Mouse (Mus musculus): ENCODE measurements around the gene Ndufaf8. TPM values are rescaled to one million over a fixed set of nuclear protein-coding genes. Genes with fewer than 3 reads are reported as not detected.

The Ndufaf8 gene
- polyA plus RNA-seq, 1 experiment from 2014 or later, result 45.6 TPM

DNA sequence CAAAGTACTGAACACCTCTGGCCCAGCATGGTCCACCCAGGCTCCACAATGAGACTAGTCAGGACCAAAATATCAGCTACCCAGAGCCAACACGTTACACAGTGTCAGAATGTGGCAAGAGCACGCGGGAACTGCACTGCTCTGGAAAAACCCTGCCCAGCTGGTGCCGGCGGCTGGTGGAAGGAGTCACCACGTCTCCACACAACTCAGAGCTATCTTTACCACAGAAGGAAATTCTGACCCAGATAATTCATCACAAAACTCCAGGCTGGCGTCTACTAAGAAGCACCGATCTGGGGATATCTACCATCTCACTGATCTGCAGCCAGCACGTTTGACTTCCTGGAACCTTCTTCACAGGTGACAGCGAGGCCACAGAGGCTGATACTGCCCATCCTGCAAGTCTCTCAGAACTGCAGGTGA lies 40.6 kb downstream of the Ndufaf8 start:
- Histone ChIP-seq H3K9ac (no peak overlapping the region), H3K4me2 (no peak overlapping the region), H3K27me3 (no peaks in the 10 kb centered on the region), H3K9me3 (no peaks in the 10 kb centered on the region), H3K27ac (replicated peaks) (no peak overlapping the region), H3K4me1 (replicated peaks) (peaks cover 48% of the 10 kb centered on the region), H3K4me3 (no peak overlapping the region), H3K36me3 (peaks cover 27% of the 10 kb centered on the region)
- 83% methylated on average over 10 of the region's 10 CpGs for WGBS
- ATAC-seq (ENCODE audit: low read depth), result no peak

DNA sequence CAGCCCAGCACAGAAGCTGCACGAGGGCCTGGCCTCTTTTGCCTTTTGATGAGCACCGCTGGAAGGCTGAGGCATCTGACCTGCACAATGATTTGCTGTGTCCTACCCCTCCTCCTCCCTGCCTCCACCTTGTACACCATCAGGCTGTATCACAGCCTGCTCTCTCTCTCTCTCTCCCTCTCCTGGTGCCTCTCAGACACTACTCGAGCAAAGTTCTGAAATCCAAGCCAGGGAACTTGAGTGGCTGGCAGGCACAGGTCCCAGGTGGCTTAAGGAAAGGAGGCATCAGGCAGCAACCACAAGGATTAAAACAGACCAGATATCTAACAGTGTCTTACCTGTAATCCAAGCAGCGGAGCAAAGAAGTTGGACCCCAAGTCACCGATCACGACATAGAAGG lies 41.5 kb downstream of the Ndufaf8 start:
- no peak for ATAC-seq (ENCODE audit: low read depth)
- Histone ChIP-seq H3K27me3 (no peaks in the 10 kb centered on the region), H3K4me1 (replicated peaks) (peaks cover 55% of the 10 kb centered on the region), H3K27ac (replicated peaks) (no peak overlapping the region), H3K9ac (no peak overlapping the region), H3K36me3 (peaks cover 21% of the 10 kb centered on the region), H3K4me3 (no peak overlapping the region), H3K4me2 (no peak overlapping the region), H3K9me3 (no peaks in the 10 kb centered on the region)
- 72% methylated on average over 6 of the region's 6 CpGs for WGBS

- no peak for ATAC-seq (ENCODE audit: low read depth)
- H3K36me3 ChIP-seq, result peaks cover 29% of the 10 kb centered on the region
- no peaks in the 10 kb centered on the region for H3K9me3 ChIP-seq
- 83% methylated on average over 3 of the region's 3 CpGs for WGBS
- peak overlapping the region; percentile 61; the same call in 1 of the 2 replicates for H3K27ac ChIP-seq (replicated peaks)
- H3K9ac ChIP-seq, result peak overlapping the region; percentile 2; the same call in 1 of the 2 replicates
- H3K4me2 ChIP-seq, result no peak overlapping the region
- peaks cover 36% of the 10 kb centered on the region for H3K4me1 ChIP-seq (replicated peaks)
- H3K27me3 ChIP-seq, result no peaks in the 10 kb centered on the region
- H3K4me3 ChIP-seq, result no peak overlapping the region
These were observed 43.9 kb downstream of the Ndufaf8 start for GRCm38 (mm10) chr11:120142601-120143051.

GRCm38 (mm10) chr11:120143708-120144497 lies 45.2 kb downstream of the Ndufaf8 start:
- H3K27me3 ChIP-seq, result no peaks in the 10 kb centered on the region
- H3K4me2 ChIP-seq, result no peak overlapping the region
- H3K4me1 ChIP-seq (replicated peaks), result peaks cover 30% of the 10 kb centered on the region
- no peak for ATAC-seq (ENCODE audit: low read depth)
- no peak overlapping the region; the same call in 1 of the 2 replicates for H3K27ac ChIP-seq (replicated peaks)
- WGBS, result 78% methylated on average over 13 of the region's 13 CpGs
- peaks cover 25% of the 10 kb centered on the region for H3K36me3 ChIP-seq
- H3K4me3 ChIP-seq, result no peak overlapping the region
- H3K9ac ChIP-seq, result no peak overlapping the region
- no peaks in the 10 kb centered on the region for H3K9me3 ChIP-seq

GRCm38 (mm10) chr11:120148201-120148855 lies 49.6 kb downstream of the Ndufaf8 start:
- no peaks in the 10 kb centered on the region for H3K9me3 ChIP-seq
- H3K27me3 ChIP-seq, result no peaks in the 10 kb centered on the region
- H3K9ac ChIP-seq, result no peak overlapping the region
- WGBS, result 91% methylated on average over 8 of the region's 8 CpGs
- H3K27ac ChIP-seq (replicated peaks), result no peak overlapping the region
- H3K4me3 ChIP-seq, result no peak overlapping the region
- peaks cover 43% of the 10 kb centered on the region for H3K4me1 ChIP-seq (replicated peaks)
- H3K4me2 ChIP-seq, result no peak overlapping the region
- H3K36me3 ChIP-seq, result peaks cover 14% of the 10 kb centered on the region; the same call in 1 of the 2 replicates
- no peak for ATAC-seq (ENCODE audit: low read depth)

DNA sequence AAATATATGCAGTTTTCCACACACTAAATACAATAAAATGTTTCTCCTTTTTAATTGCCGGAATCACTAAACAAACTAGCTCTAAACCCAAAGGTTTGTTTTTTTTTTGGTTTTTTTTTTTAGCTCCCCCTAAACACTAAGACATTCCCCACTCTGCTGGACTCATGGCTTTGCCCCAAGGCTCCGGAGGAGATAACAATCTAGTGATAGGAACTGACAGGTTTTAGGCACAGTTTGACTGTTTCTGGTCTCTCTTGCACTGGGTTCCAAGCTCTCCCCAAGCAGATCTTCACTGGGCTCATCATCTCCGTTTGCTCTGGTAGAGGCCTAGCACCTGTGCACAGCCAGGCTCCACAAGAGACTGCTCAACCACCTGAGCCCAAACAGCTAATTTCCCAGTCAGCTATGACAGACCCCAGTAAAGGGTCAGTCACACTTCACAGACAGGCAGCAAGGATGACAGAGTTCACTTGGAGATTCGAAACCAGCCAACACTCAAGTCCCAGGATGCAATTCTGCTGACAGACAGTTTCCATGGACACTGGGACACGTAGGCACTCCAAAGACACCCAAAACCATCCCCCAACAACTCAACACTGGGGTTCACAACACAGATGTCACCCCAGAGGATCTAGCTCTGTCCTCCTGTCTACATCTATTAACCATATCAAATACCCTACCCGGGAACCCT lies 50.9 kb downstream of the Ndufaf8 start:
- peak overlapping the region; percentile 95 for H3K4me3 ChIP-seq
- H3K27me3 ChIP-seq, result no peaks in the 10 kb centered on the region
- peak overlapping the region; percentile 80 for H3K4me2 ChIP-seq
- no peak overlapping the region; the same call in 1 of the 2 replicates for H3K27ac ChIP-seq (replicated peaks)
- H3K36me3 ChIP-seq, result 0 out of 2 replicates have a peak, but pooled peaks cover 8% of the 10 kb centered on the region
- H3K9me3 ChIP-seq, result no peaks in the 10 kb centered on the region
- 46% methylated on average over 6 of the region's 6 CpGs for WGBS
- peak overlapping the region; percentile 89 for H3K9ac ChIP-seq
- ATAC-seq (ENCODE audit: low read depth), result no peak
- peaks cover 30% of the 10 kb centered on the region for H3K4me1 ChIP-seq (replicated peaks)

Small RNAs within 50 kb of the gene (microRNA-seq; reads per million reads assigned to microRNA genes)
- not detected for gene Gm25948

Other genes with a start within 250 kb of the Ndufaf8 start
- gene Chmp6, start 185.5 kb upstream of the Ndufaf8 start, polyA plus RNA-seq (2015; fragmentation: Nextera tagmentation; extraction: Ambion mirVana), result 97.5 and 102 TPM in 2 replicates
- 11.1 and 12.7 TPM in 2 replicates for gene Baiap2, start 156.2 kb upstream of the Ndufaf8 start, polyA plus RNA-seq (2015; fragmentation: Nextera tagmentation; extraction: Ambion mirVana)
- gene Aatk, start 51.8 kb upstream of the Ndufaf8 start, polyA plus RNA-seq (2015; fragmentation: Nextera tagmentation; extraction: Ambion mirVana), result 28.2 and 34.2 TPM in 2 replicates
- 26.1 and 31.3 TPM in 2 replicates for gene Cep131, start 12.1 kb upstream of the Ndufaf8 start, polyA plus RNA-seq (2015; fragmentation: Nextera tagmentation; extraction: Ambion mirVana)
- 20.6 and 21.7 TPM in 2 replicates for gene Tepsin, start 197 bp upstream of the Ndufaf8 start, polyA plus RNA-seq (2015; fragmentation: Nextera tagmentation; extraction: Ambion mirVana)
- 103 and 108 TPM in 2 replicates for gene Slc38a10, start 52.4 kb downstream of the Ndufaf8 start, polyA plus RNA-seq (2015; fragmentation: Nextera tagmentation; extraction: Ambion mirVana)
- 13.6 and 15.3 TPM in 2 replicates for gene Bahcc1, start 134.0 kb downstream of the Ndufaf8 start, polyA plus RNA-seq (2015; fragmentation: Nextera tagmentation; extraction: Ambion mirVana)
- 3,932 and 3,979 TPM in 2 replicates for gene Actg1, start 249.6 kb downstream of the Ndufaf8 start, polyA plus RNA-seq (2015; fragmentation: Nextera tagmentation; extraction: Ambion mirVana)

Measured in neural tube, embryonic 13.5 days (tissue).